Mouse (Mus musculus) heart, embryonic 14.5 days (tissue): Measurements from ENCODE around the gene Prn. TPM values are rescaled to one million over a fixed set of nuclear protein-coding genes. Genes with fewer than 3 reads are reported as not detected.

Source experiments
- ATAC-seq: fragments of 200-750 bp; cut with Nextera tagmentation; 2 replicates; pipeline ENCODE4 v1.8.0; 2017; ENCODE audit warnings: low read depth, moderate TSS enrichment; ENCODE audit not compliant: insufficient number of reproducible peaks, insufficient read depth, low FRiP score
- H3K27ac ChIP-seq, 2 experiments: fragments of 200-500 bp in 1 of 2; fragments of 300-500 bp in 1 of 2; sonication (generic) in 1 of 2; replicated peaks in 1 of 2; 2 replicates each; pipeline ENCODE4 v1.5.1; 2012 to 2014; ENCODE audit warnings: low read depth in 2 of 2, low read length in 2 of 2, control low read depth in 1 of 2, mild to moderate bottlenecking in 1 of 2, mixed read lengths in 1 of 2; ENCODE audit not compliant: control insufficient read depth in 1 of 2, insufficient read depth in 1 of 2
- H3K27me3 ChIP-seq: fragments of 300-500 bp; sonication (generic); 2 replicates; pipeline ENCODE4 v1.6.1; 2014; ENCODE audit warnings: mild to moderate bottlenecking, low read length, control low read depth; ENCODE audit not compliant: control insufficient read depth, insufficient read depth
- H3K36me3 ChIP-seq: fragments of 300-500 bp; sonication (generic); 2 replicates; pipeline ENCODE4 v1.6.1; 2014; ENCODE audit warnings: mild to moderate bottlenecking, control low read depth, low read length, mixed read lengths; ENCODE audit not compliant: control insufficient read depth, insufficient read depth
- H3K4me1 ChIP-seq, 2 experiments: fragments of 200-500 bp in 1 of 2; fragments of 300-500 bp in 1 of 2; sonication (generic) in 1 of 2; 2 replicates each; pipeline ENCODE4 v1.6.1; 2012 to 2014; ENCODE audit warnings: low read length in 2 of 2, control low read depth in 1 of 2, mixed read lengths in 1 of 2; ENCODE audit not compliant: control insufficient read depth in 2 of 2, insufficient read depth in 2 of 2
- H3K4me2 ChIP-seq: fragments of 300-500 bp; sonication (generic); 2 replicates; pipeline ENCODE4 v1.6.1; 2014; ENCODE audit warnings: mild to moderate bottlenecking, low read length
- H3K4me3 ChIP-seq, 2 experiments: fragments of 200-500 bp in 1 of 2; fragments of 300-500 bp in 1 of 2; sonication (generic) in 1 of 2; 2 replicates each; pipeline ENCODE4 v1.5.1; 2012 to 2014; ENCODE audit warnings: low read length in 2 of 2, mild to moderate bottlenecking in 2 of 2, control low read depth in 1 of 2, low read depth in 1 of 2, moderate library complexity in 1 of 2; ENCODE audit not compliant: control insufficient read depth in 1 of 2, insufficient read depth in 1 of 2
- H3K9ac ChIP-seq: fragments of 300-500 bp; sonication (generic); 2 replicates; pipeline ENCODE4 v1.6.1; 2014; ENCODE audit warnings: mild to moderate bottlenecking, low read length
- H3K9me3 ChIP-seq: fragments of 300-500 bp; sonication (generic); 2 replicates; pipeline ENCODE4 v1.6.1; 2016; ENCODE audit warnings: low read length, control low read depth; ENCODE audit not compliant: control insufficient read depth
- WGBS: fragments of 180-500 bp; shearing (Covaris S2); extraction: QIAGEN DNeasy Blood & Tissue Kit; methylation state at CpG from one replicate; pipeline ENCODE4 v1.1.7; 2014; 5-methylcytosine and 5-hydroxymethylcytosine counted together
- polyA plus RNA-seq: library from polyadenylated mRNA; unstranded; fragments of >200 nt; fragmentation: Nextera tagmentation; extraction: Ambion mirVana; gene quantifications from 2 replicates; pipeline ENCODE4 v1.2.1, GENCODE M21; 2014

Gene Prn
- polyA plus RNA-seq, 1 experiment from 2014 or later = not detected

DNA sequence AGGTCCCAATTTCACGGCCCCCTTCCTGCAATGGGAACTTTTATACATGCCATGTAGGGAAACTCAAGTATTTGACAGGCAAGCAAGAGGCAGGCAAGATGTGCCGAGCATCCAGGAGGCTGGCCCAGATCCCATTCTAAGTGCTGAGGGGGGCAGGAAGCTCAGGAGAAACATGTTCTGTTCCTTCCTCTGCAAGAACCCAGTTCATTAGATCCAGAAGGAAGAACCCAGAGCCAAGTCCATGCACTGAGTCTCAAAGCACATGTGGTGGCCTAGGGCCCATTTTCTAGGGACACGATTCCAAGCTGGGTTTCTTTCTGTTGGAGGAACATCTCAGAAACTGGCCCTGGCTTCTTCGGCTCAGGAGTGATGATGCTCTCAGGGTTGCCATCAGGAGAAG lies 95.7 kb downstream of the Prn start:
- no peak for ATAC-seq
- H3K27me3 ChIP-seq = no peaks in the 10 kb centered on the region
- no peak overlapping the region for H3K4me3 ChIP-seq
- H3K4me2 ChIP-seq = no peak overlapping the region
- H3K9me3 ChIP-seq = no peaks in the 10 kb centered on the region
- H3K27ac ChIP-seq = no peak overlapping the region
- WGBS = 81% methylated on average over 4 of the region's 4 CpGs
- no peak overlapping the region for H3K9ac ChIP-seq
- peaks cover 17% of the 10 kb centered on the region; the same call in 1 of the 2 replicates for H3K36me3 ChIP-seq
- peaks cover 11 to 15% of the 10 kb centered on the region in 2 experiments; a peak in 3 of 4 replicates for H3K4me1 ChIP-seq

Other genes starting within 250 kb of the Prn start
- not detected in 2 replicates for gene Erv3, start 50.2 kb upstream of the Prn start, polyA plus RNA-seq
- 69.1 and 75.7 TPM in 2 replicates for gene Prnp, start within 50 bp of the Prn start, polyA plus RNA-seq
- gene Prnd, start 40.9 kb downstream of the Prn start, polyA plus RNA-seq = 29.7 and 37.8 TPM in 2 replicates
- 10.2 and 10.9 TPM in 2 replicates for gene Rassf2, start 120.3 kb downstream of the Prn start, polyA plus RNA-seq
- gene Slc23a2, start 235.2 kb downstream of the Prn start, polyA plus RNA-seq = 10.9 and 12.5 TPM in 2 replicates